Mouse (Mus musculus): ENCODE data around the gene Exoc7.

- TF ChIP-seq ZNF384 (IDR thresholded peaks at IDR 0.05; ENCODE audit: low read depth, low read length) (no peak), CHD2 (IDR thresholded peaks at IDR 0.05; ENCODE audit: low read depth, low read length) (no peak)
Measured at GRCm38 (mm10) chr11:116239797-116240196, 67.2 kb downstream of the Exoc7 start.
